Mouse (Mus musculus): Measurements from ENCODE around the gene Kcna7. TPM values are rescaled to one million over a fixed set of nuclear protein-coding genes. Genes with fewer than 3 reads are reported as not detected.

Kcna7 gene
- polyA plus RNA-seq, 1 experiment, result not detected

GRCm38 (mm10) chr7:45409497-45410163 lies 4.2 kb downstream of the Kcna7 start:
- WGBS, result 71% methylated on average over 8 of the region's 8 CpGs
- H3K4me3 ChIP-seq (replicated peaks; ENCODE audit: control insufficient read depth, low read depth, low read length), result no peak overlapping the region
- no peak for TF ChIP-seq POLR2A (IDR thresholded peaks at IDR 0.05; ENCODE audit: borderline replicate concordance, control insufficient read depth, low read depth, low read length)
- TF ChIP-seq CTCF (IDR thresholded peaks at IDR 0.05; ENCODE audit: control insufficient read depth, insufficient read depth, low read length), result no peak
- no peak overlapping the region for H3K27ac ChIP-seq (ENCODE audit: control insufficient read depth, insufficient read depth, low read depth, low read length, poor library complexity)
- no peaks in the 10 kb centered on the region for H3K4me1 ChIP-seq (ENCODE audit: control insufficient read depth, insufficient read depth, low read length)

GRCm38 (mm10) chr7:45412421-45412820 lies 7.0 kb downstream of the Kcna7 start:
- Histone ChIP-seq H3K4me3 (replicated peaks; ENCODE audit: control insufficient read depth, low read depth, low read length) (no peak overlapping the region), H3K4me1 (ENCODE audit: control insufficient read depth, insufficient read depth, low read length) (no peaks in the 10 kb centered on the region), H3K27ac (ENCODE audit: control insufficient read depth, insufficient read depth, low read depth, low read length, poor library complexity) (no peak overlapping the region)
- no peak for TF ChIP-seq CTCF (IDR thresholded peaks at IDR 0.05; ENCODE audit: control insufficient read depth, insufficient read depth, low read length)
- no peak for TF ChIP-seq POLR2A (IDR thresholded peaks at IDR 0.05; ENCODE audit: borderline replicate concordance, control insufficient read depth, low read depth, low read length)
- 58% methylated on average over 2 of the region's 2 CpGs for WGBS

GRCm38 (mm10) chr7:45413113-45413863 lies 7.8 kb downstream of the Kcna7 start, which contains the start of gene Ntf5:
Gene Ntf5, plus strand, starts transcription at chr7:45413695.
- WGBS, result 8% methylated on average over 40 of the region's 45 CpGs
- Histone ChIP-seq H3K4me1 (ENCODE audit: control insufficient read depth, insufficient read depth, low read length) (no peaks in the 10 kb centered on the region), H3K27ac (ENCODE audit: control insufficient read depth, insufficient read depth, low read depth, low read length, poor library complexity) (no peak within 1 kb of the TSS), H3K4me3 (replicated peaks; ENCODE audit: control insufficient read depth, low read depth, low read length) (no peak within 1 kb of the TSS)
- TF ChIP-seq CTCF (IDR thresholded peaks at IDR 0.05; ENCODE audit: control insufficient read depth, insufficient read depth, low read length) (no peak), POLR2A (IDR thresholded peaks at IDR 0.05; ENCODE audit: borderline replicate concordance, control insufficient read depth, low read depth, low read length) (no peak)

- no peak overlapping the region for H3K27ac ChIP-seq (ENCODE audit: control insufficient read depth, insufficient read depth, low read depth, low read length, poor library complexity)
- H3K4me3 ChIP-seq (replicated peaks; ENCODE audit: control insufficient read depth, low read depth, low read length), result no peak overlapping the region
- WGBS, result 4% methylated on average over 27 of the region's 27 CpGs
Observed at GRCm38 (mm10) chr7:45413864-45414739, 8.6 kb downstream of the Kcna7 start.

GRCm38 (mm10) chr7:45414740-45415224 lies 9.3 kb downstream of the Kcna7 start:
- H3K4me1 ChIP-seq (ENCODE audit: control insufficient read depth, insufficient read depth, low read length), result no peaks in the 10 kb centered on the region
- WGBS, result 16% methylated on average over 12 of the region's 12 CpGs
- TF ChIP-seq POLR2A (IDR thresholded peaks at IDR 0.05; ENCODE audit: borderline replicate concordance, control insufficient read depth, low read depth, low read length) (no peak), CTCF (IDR thresholded peaks at IDR 0.05; ENCODE audit: control insufficient read depth, insufficient read depth, low read length) (no peak)
- no peak overlapping the region for H3K4me3 ChIP-seq (replicated peaks; ENCODE audit: control insufficient read depth, low read depth, low read length)
- no peak overlapping the region for H3K27ac ChIP-seq (ENCODE audit: control insufficient read depth, insufficient read depth, low read depth, low read length, poor library complexity)

More at GRCm38 (mm10) chr7:45413864-45414739, 8.6 kb downstream of the Kcna7 start:
- TF ChIP-seq POLR2A (IDR thresholded peaks at IDR 0.05; ENCODE audit: borderline replicate concordance, control insufficient read depth, low read depth, low read length) (no peak), CTCF (IDR thresholded peaks at IDR 0.05; ENCODE audit: control insufficient read depth, insufficient read depth, low read length) (no peak)
- H3K4me1 ChIP-seq (ENCODE audit: control insufficient read depth, insufficient read depth, low read length), result no peaks in the 10 kb centered on the region

- Histone ChIP-seq H3K4me1 (ENCODE audit: control insufficient read depth, insufficient read depth, low read length) (no peaks in the 10 kb centered on the region), H3K4me3 (replicated peaks; ENCODE audit: control insufficient read depth, low read depth, low read length) (no peak overlapping the region), H3K27ac (ENCODE audit: control insufficient read depth, insufficient read depth, low read depth, low read length, poor library complexity) (no peak overlapping the region; the same call in 1 of the 2 replicates)
- TF ChIP-seq POLR2A (IDR thresholded peaks at IDR 0.05; ENCODE audit: borderline replicate concordance, control insufficient read depth, low read depth, low read length) (no peak), CTCF (IDR thresholded peaks at IDR 0.05; ENCODE audit: control insufficient read depth, insufficient read depth, low read length) (no peak)
- WGBS, result 6% methylated on average over 37 of the region's 37 CpGs
Observed at GRCm38 (mm10) chr7:45415636-45416035, 10.2 kb downstream of the Kcna7 start.

- Histone ChIP-seq H3K27ac (ENCODE audit: control insufficient read depth, insufficient read depth, low read depth, low read length, poor library complexity) (no peak overlapping the region), H3K4me3 (replicated peaks; ENCODE audit: control insufficient read depth, low read depth, low read length) (no peak overlapping the region), H3K4me1 (ENCODE audit: control insufficient read depth, insufficient read depth, low read length) (no peaks in the 10 kb centered on the region)
- TF ChIP-seq CTCF (IDR thresholded peaks at IDR 0.05; ENCODE audit: control insufficient read depth, insufficient read depth, low read length) (no peak), POLR2A (IDR thresholded peaks at IDR 0.05; ENCODE audit: borderline replicate concordance, control insufficient read depth, low read depth, low read length) (no peak)
- 14% methylated on average over 13 of the region's 13 CpGs for WGBS
Observed at GRCm38 (mm10) chr7:45417962-45418492, 12.6 kb downstream of the Kcna7 start.
